Mouse (Mus musculus): ENCODE measurements around the gene Flnb. TPM values are rescaled to one million over a fixed set of nuclear protein-coding genes. Genes with fewer than 3 reads are reported as not detected.
A peak's percentile ranks its signal among the peaks of the same experiment; 100 is the strongest.

Flnb gene
- polyA plus RNA-seq, 1 experiment from 2014 or later: 21.3 TPM

GRCm38 (mm10) chr14:7941413-7941812 lies 123.7 kb downstream of the Flnb start:
- 83% methylated on average over 5 of the region's 5 CpGs for WGBS
- Histone ChIP-seq H3K4me2 (replicated peaks) (no peak overlapping the region), H3K9me3 (no peaks in the 10 kb centered on the region), H3K9ac (replicated peaks) (no peak overlapping the region), H3K27me3 (no peaks in the 10 kb centered on the region), H3K27ac (replicated peaks) (no peak overlapping the region), H3K36me3 (peaks cover 39% of the 10 kb centered on the region; the same call in 1 of the 2 replicates), H3K4me3 (no peak overlapping the region), H3K4me1 (peaks cover 8% of the 10 kb centered on the region; the same call in 1 of the 2 replicates)
- ATAC-seq (ENCODE audit: low FRiP score, low read depth): no peak

GRCm38 (mm10) chr14:7943101-7943800 lies 125.5 kb downstream of the Flnb start:
- H3K9ac ChIP-seq (replicated peaks): no peak overlapping the region
- no peaks in the 10 kb centered on the region for H3K4me1 ChIP-seq
- H3K4me3 ChIP-seq: no peak overlapping the region
- no peaks in the 10 kb centered on the region for H3K9me3 ChIP-seq
- 85% methylated on average over 7 of the region's 7 CpGs for WGBS
- peaks cover 42% of the 10 kb centered on the region; the same call in 1 of the 2 replicates for H3K36me3 ChIP-seq
- ATAC-seq (ENCODE audit: low FRiP score, low read depth): no peak
- no peak overlapping the region for H3K4me2 ChIP-seq (replicated peaks)
- no peak overlapping the region for H3K27ac ChIP-seq (replicated peaks)
- no peaks in the 10 kb centered on the region for H3K27me3 ChIP-seq

GRCm38 (mm10) chr14:7943801-7944135 lies 126.0 kb downstream of the Flnb start:
- no peaks in the 10 kb centered on the region for H3K4me1 ChIP-seq
- H3K4me3 ChIP-seq: no peak overlapping the region
- WGBS: 74% methylated on average over 3 of the region's 3 CpGs
- no peaks in the 10 kb centered on the region for H3K9me3 ChIP-seq
- H3K27me3 ChIP-seq: no peaks in the 10 kb centered on the region
- H3K36me3 ChIP-seq: peaks cover 47% of the 10 kb centered on the region; the same call in 1 of the 2 replicates
- H3K4me2 ChIP-seq (replicated peaks): no peak overlapping the region
- no peak overlapping the region for H3K9ac ChIP-seq (replicated peaks)
- ATAC-seq (ENCODE audit: low FRiP score, low read depth): no peak
- no peak overlapping the region for H3K27ac ChIP-seq (replicated peaks)

- 61% methylated on average over 8 of the region's 8 CpGs for WGBS
- no peak overlapping the region for H3K9ac ChIP-seq (replicated peaks)
- no peak overlapping the region for H3K27ac ChIP-seq (replicated peaks)
- ATAC-seq (ENCODE audit: low FRiP score, low read depth): no peak
- no peak overlapping the region for H3K4me2 ChIP-seq (replicated peaks)
- H3K4me3 ChIP-seq: no peak overlapping the region
- no peaks in the 10 kb centered on the region for H3K4me1 ChIP-seq
- H3K36me3 ChIP-seq: peaks cover 49% of the 10 kb centered on the region; the same call in 1 of the 2 replicates
- H3K27me3 ChIP-seq: no peaks in the 10 kb centered on the region
- no peaks in the 10 kb centered on the region for H3K9me3 ChIP-seq
Measured at GRCm38 (mm10) chr14:7944349-7945039, 126.7 kb downstream of the Flnb start.

- Histone ChIP-seq H3K4me1 (no peaks in the 10 kb centered on the region), H3K9ac (replicated peaks) (no peak overlapping the region), H3K27ac (replicated peaks) (no peak overlapping the region), H3K36me3 (peaks cover 50% of the 10 kb centered on the region; the same call in 1 of the 2 replicates), H3K9me3 (no peaks in the 10 kb centered on the region), H3K4me2 (replicated peaks) (no peak overlapping the region), H3K27me3 (no peaks in the 10 kb centered on the region), H3K4me3 (no peak overlapping the region)
- 82% methylated on average over 5 of the region's 5 CpGs for WGBS
- ATAC-seq (ENCODE audit: low FRiP score, low read depth): no peak
Measured at GRCm38 (mm10) chr14:7945261-7945660, 127.5 kb downstream of the Flnb start.

GRCm38 (mm10) chr14:7951234-7951633 lies 133.5 kb downstream of the Flnb start:
- H3K4me2 ChIP-seq (replicated peaks): no peak overlapping the region
- no peak overlapping the region for H3K9ac ChIP-seq (replicated peaks)
- H3K36me3 ChIP-seq: peaks cover 31% of the 10 kb centered on the region; the same call in 1 of the 2 replicates
- no peaks in the 10 kb centered on the region for H3K27me3 ChIP-seq
- no peak overlapping the region for H3K4me3 ChIP-seq
- no peak for ATAC-seq (ENCODE audit: low FRiP score, low read depth)
- peaks cover 9% of the 10 kb centered on the region; the same call in 1 of the 2 replicates for H3K4me1 ChIP-seq
- no peaks in the 10 kb centered on the region for H3K9me3 ChIP-seq
- WGBS: 95% methylated on average over 9 of the region's 9 CpGs
- H3K27ac ChIP-seq (replicated peaks): no peak overlapping the region

GRCm38 (mm10) chr14:7952610-7953254 lies 135.0 kb downstream of the Flnb start:
- Histone ChIP-seq H3K4me2 (replicated peaks) (no peak overlapping the region), H3K9ac (replicated peaks) (no peak overlapping the region), H3K27ac (replicated peaks) (no peak overlapping the region), H3K4me3 (no peak overlapping the region), H3K4me1 (peaks cover 17% of the 10 kb centered on the region), H3K36me3 (peaks cover 31% of the 10 kb centered on the region; the same call in 1 of the 2 replicates), H3K27me3 (no peaks in the 10 kb centered on the region), H3K9me3 (no peaks in the 10 kb centered on the region)
- no peak for ATAC-seq (ENCODE audit: low FRiP score, low read depth)
- WGBS: 36% methylated on average over 12 of the region's 12 CpGs

GRCm38 (mm10) chr14:7954071-7954471 lies 136.3 kb downstream of the Flnb start:
- H3K36me3 ChIP-seq: peaks cover 19% of the 10 kb centered on the region; the same call in 1 of the 2 replicates
- peaks cover 17% of the 10 kb centered on the region for H3K4me1 ChIP-seq
- no peak overlapping the region for H3K4me2 ChIP-seq (replicated peaks)
- no peaks in the 10 kb centered on the region for H3K27me3 ChIP-seq
- H3K4me3 ChIP-seq: no peak overlapping the region
- H3K9ac ChIP-seq (replicated peaks): no peak overlapping the region
- no peak overlapping the region for H3K27ac ChIP-seq (replicated peaks)
- no peaks in the 10 kb centered on the region for H3K9me3 ChIP-seq
- 35% methylated on average over 6 of the region's 6 CpGs for WGBS
- ATAC-seq (ENCODE audit: low FRiP score, low read depth): no peak

- Histone ChIP-seq H3K4me2 (replicated peaks) (no peak overlapping the region), H3K9ac (replicated peaks) (no peak overlapping the region), H3K9me3 (no peaks in the 10 kb centered on the region), H3K4me1 (peaks cover 17% of the 10 kb centered on the region), H3K4me3 (no peak overlapping the region), H3K27me3 (no peaks in the 10 kb centered on the region), H3K36me3 (no peaks in the 10 kb centered on the region), H3K27ac (replicated peaks) (no peak overlapping the region)
- 83% methylated on average over 10 of the region's 10 CpGs for WGBS
- no peak for ATAC-seq (ENCODE audit: low FRiP score, low read depth)
Measured at GRCm38 (mm10) chr14:7956427-7956826, 138.7 kb downstream of the Flnb start.

- Histone ChIP-seq H3K27me3 (no peaks in the 10 kb centered on the region), H3K27ac (replicated peaks) (no peak within 1 kb of the TSS), H3K4me2 (replicated peaks) (no peak within 1 kb of the TSS), H3K36me3 (no peaks in the 10 kb centered on the region), H3K9me3 (no peaks in the 10 kb centered on the region), H3K4me3 (no peak within 1 kb of the TSS), H3K4me1 (peaks cover 17% of the 10 kb centered on the region), H3K9ac (replicated peaks) (no peak within 1 kb of the TSS)
- WGBS: 43% methylated on average over 9 of the region's 9 CpGs
- ATAC-seq (ENCODE audit: low FRiP score, low read depth): peak; percentile 61
Measured at GRCm38 (mm10) chr14:7957049-7957448, 139.3 kb downstream of the Flnb start, which contains the start of gene Gm45521. TSS of gene Gm45521 (plus strand) at chr14:7957288.

- H3K4me1 ChIP-seq: peaks cover 8% of the 10 kb centered on the region
- no peak overlapping the region for H3K9ac ChIP-seq (replicated peaks)
- no peaks in the 10 kb centered on the region for H3K27me3 ChIP-seq
- peak; percentile 45; the same call in 1 of the 2 replicates for ATAC-seq (ENCODE audit: low FRiP score, low read depth)
- H3K27ac ChIP-seq (replicated peaks): no peak overlapping the region
- H3K4me3 ChIP-seq: no peak overlapping the region
- WGBS: 55% methylated on average over 11 of the region's 11 CpGs
- H3K9me3 ChIP-seq: no peaks in the 10 kb centered on the region
- no peak overlapping the region for H3K4me2 ChIP-seq (replicated peaks)
- H3K36me3 ChIP-seq: no peaks in the 10 kb centered on the region
Measured at GRCm38 (mm10) chr14:7960616-7961015, 142.9 kb downstream of the Flnb start.

GRCm38 (mm10) chr14:7961714-7962113 lies 144.0 kb downstream of the Flnb start:
- no peaks in the 10 kb centered on the region for H3K27me3 ChIP-seq
- peaks cover 7% of the 10 kb centered on the region for H3K4me1 ChIP-seq
- no peaks in the 10 kb centered on the region for H3K36me3 ChIP-seq
- no peak overlapping the region for H3K4me2 ChIP-seq (replicated peaks)
- WGBS: 83% methylated on average over 5 of the region's 5 CpGs
- no peak for ATAC-seq (ENCODE audit: low FRiP score, low read depth)
- no peaks in the 10 kb centered on the region for H3K9me3 ChIP-seq
- no peak overlapping the region for H3K27ac ChIP-seq (replicated peaks)
- no peak overlapping the region for H3K9ac ChIP-seq (replicated peaks)
- no peak overlapping the region for H3K4me3 ChIP-seq
